8 mouse cellular contexts compared by ENCODE assay signal in the genomic region with DNA sequence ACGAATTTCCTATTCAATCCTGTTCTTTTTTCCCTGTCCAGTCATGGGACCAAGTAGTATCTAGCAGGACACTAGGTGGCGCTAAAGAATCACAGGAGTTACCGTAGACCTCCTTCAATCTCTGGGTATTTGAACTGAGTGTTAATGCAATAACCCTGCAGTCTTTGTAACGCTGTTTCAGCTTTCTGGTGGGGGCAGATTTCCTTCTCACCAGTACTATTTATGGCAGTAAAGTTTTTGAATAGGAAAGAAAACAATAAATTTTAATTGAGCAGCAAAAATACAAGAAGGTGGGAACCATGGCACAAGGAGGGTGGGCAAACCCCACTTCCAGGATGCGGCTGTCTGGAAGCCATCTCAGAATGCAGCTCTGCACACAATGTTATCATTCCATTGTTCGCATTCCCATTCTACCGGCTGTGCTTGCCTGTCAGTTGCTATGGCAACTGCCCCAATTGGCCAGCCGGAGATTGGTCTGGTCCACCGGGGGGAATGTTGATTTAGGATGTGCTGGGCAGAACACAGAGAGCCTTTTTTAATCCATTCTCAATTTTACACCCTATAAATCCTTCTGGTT.
A peak's percentile ranks its signal among the peaks of the same experiment; 100 is the strongest.
DNase-seq lines count a peak whose midpoint lies in the region; ATAC-seq and TF ChIP-seq lines count a peak whose summit lies in the region.

No protein-coding gene starts in this region.

- no peak overlapping the region for H3K9ac ChIP-seq in ES-E14 (ENCODE audit: insufficient read depth, low read depth, low read length, poor library complexity, severe bottlenecking)
- no peak overlapping the region for H3K9ac ChIP-seq in embryonic facial prominence, embryonic 15.5 days
- no peak overlapping the region for H3K9ac ChIP-seq in heart, embryonic 14.5 days (ENCODE audit: low read length)
- H3K9ac ChIP-seq in kidney, postnatal 0 days (ENCODE audit: low read depth, low read length) = no peak overlapping the region
- H3K9ac ChIP-seq in liver, adult 2 months (ENCODE audit: low read depth, low read length) = no peak overlapping the region
- H3K9ac ChIP-seq in neural tube, embryonic 11.5 days (ENCODE audit: low read length) = no peak overlapping the region

- H3K79me2 ChIP-seq in liver, adult 2 months (ENCODE audit: control insufficient read depth, insufficient read depth, low read length) = no peaks in the 10 kb centered on the region

- H3K4me3 ChIP-seq in ES-E14 (ENCODE audit: insufficient read depth in 1 of 2, low read depth in 1 of 2, low read length in 2 of 2, poor library complexity in 1 of 2, severe bottlenecking in 1 of 2) = no peak overlapping the region
- H3K4me3 ChIP-seq in embryonic facial prominence, embryonic 15.5 days (replicated peaks) = no peak overlapping the region
- H3K4me3 ChIP-seq in heart, embryonic 14.5 days (ENCODE audit: control insufficient read depth in 1 of 2, insufficient read depth in 1 of 2, low read depth in 1 of 2, low read length in 2 of 2) = no peak overlapping the region
- no peak overlapping the region for H3K4me3 ChIP-seq in kidney, postnatal 0 days (replicated peaks; ENCODE audit: low read depth, low read length)
- no peak overlapping the region for H3K4me3 ChIP-seq in liver, adult 2 months (ENCODE audit: insufficient read depth, low read depth, low read length)
- H3K4me3 ChIP-seq in neural tube, embryonic 11.5 days (ENCODE audit: low read depth, low read length) = no peak overlapping the region

- peak; percentile 75; the same call in 1 of the 2 replicates for ATAC-seq in embryonic facial prominence, embryonic 15.5 days (ENCODE audit: insufficient number of reproducible peaks, low FRiP score, low TSS enrichment, low read depth)
- ATAC-seq in heart, embryonic 14.5 days (ENCODE audit: insufficient number of reproducible peaks, insufficient read depth, low FRiP score, low read depth) = no peak
- peak; percentile 65; the same call in 1 of the 2 replicates for ATAC-seq in kidney, postnatal 0 days (replicated peaks; ENCODE audit: low FRiP score, low read depth)
- peak; percentile 97 for ATAC-seq in neural tube, embryonic 11.5 days (ENCODE audit: insufficient read depth, low FRiP score, low TSS enrichment)

- peak; percentile 78; the same call in 1 of the 2 replicates for TF ChIP-seq CTCF in brain, embryonic 14.5 days (IDR thresholded peaks at IDR 0.05; ENCODE audit: borderline replicate concordance, extremely low read depth, insufficient read depth, insufficient read length)
- peak; percentile 97 for TF ChIP-seq CTCF in kidney, postnatal 0 days (IDR thresholded peaks at IDR 0.05; ENCODE audit: low read depth)
- TF ChIP-seq CTCF in liver, adult 2 months (IDR thresholded peaks at IDR 0.05; ENCODE audit: low read depth, low read length) = peak; percentile 61

- 0 out of 2 replicates have a peak overlapping the region, but pooled peaks have one; percentile 6 for H3K4me2 ChIP-seq in embryonic facial prominence, embryonic 15.5 days (replicated peaks)
- H3K4me2 ChIP-seq in heart, embryonic 14.5 days (ENCODE audit: low read length) = 0 out of 2 replicates have a peak overlapping the region, but pooled peaks have one; percentile 26
- H3K4me2 ChIP-seq in kidney, postnatal 0 days (ENCODE audit: low read length) = no peak overlapping the region
- H3K4me2 ChIP-seq in neural tube, embryonic 11.5 days (ENCODE audit: low read depth) = no peak overlapping the region

- H3K27me3 ChIP-seq in embryonic facial prominence, embryonic 15.5 days = no peaks in the 10 kb centered on the region
- no peaks in the 10 kb centered on the region for H3K27me3 ChIP-seq in heart, embryonic 14.5 days (ENCODE audit: control insufficient read depth, insufficient read depth, low read length)
- no peaks in the 10 kb centered on the region for H3K27me3 ChIP-seq in kidney, postnatal 0 days (ENCODE audit: insufficient read depth, low read length)
- no peaks in the 10 kb centered on the region for H3K27me3 ChIP-seq in liver, adult 2 months (ENCODE audit: control insufficient read depth, insufficient read depth, low read length)
- H3K27me3 ChIP-seq in neural tube, embryonic 11.5 days (ENCODE audit: control insufficient read depth, insufficient read depth, low read length) = no peaks in the 10 kb centered on the region

- peak; percentile 77 for DNase-seq in ES-E14 (ENCODE audit: low read depth, low spot score)
- DNase-seq in brain, embryonic 14.5 days (ENCODE audit: low read depth) = peak; percentile 97
- peak; percentile 96 for DNase-seq in kidney, postnatal 0 days (ENCODE audit: low spot score)
- peak; percentile 66 for DNase-seq in liver, adult 2 months (ENCODE audit: extremely low read depth, low read depth, low spot score)
- DNase-seq in neural tube, embryonic 11.5 days (ENCODE audit: low spot score) = peak; percentile 85
- peak; percentile 52 for DNase-seq in thymus, postnatal 4 days

- whole genome bisulfite sequencing in embryonic facial prominence, embryonic 15.5 days = 22% methylated on average over 9 of the region's 9 CpGs
- 26% methylated on average over 9 of the region's 9 CpGs for WGBS in heart, embryonic 14.5 days
- 25% methylated on average over 9 of the region's 9 CpGs for WGBS in kidney, postnatal 0 days
- 8% methylated on average over 9 of the region's 9 CpGs for WGBS in liver, adult 2 months
- 14% methylated on average over 9 of the region's 9 CpGs for WGBS in neural tube, embryonic 11.5 days

- no peak overlapping the region for H3K27ac ChIP-seq in ES-E14 (ENCODE audit: insufficient read depth, low read depth, low read length, poor library complexity, severe bottlenecking)
- H3K27ac ChIP-seq in embryonic facial prominence, embryonic 15.5 days (replicated peaks) = no peak overlapping the region
- H3K27ac ChIP-seq in heart, embryonic 14.5 days (replicated peaks in 1 of 2; ENCODE audit: control insufficient read depth in 1 of 2, insufficient read depth in 1 of 2, low read depth in 2 of 2, low read length in 2 of 2) = no peak overlapping the region
- no peak overlapping the region for H3K27ac ChIP-seq in kidney, postnatal 0 days
- H3K27ac ChIP-seq in liver, adult 2 months (replicated peaks; ENCODE audit: insufficient read depth, low read depth, low read length) = no peak overlapping the region
- peak overlapping the region; percentile 51; the same call in 1 of the 2 replicates for H3K27ac ChIP-seq in neural tube, embryonic 11.5 days (ENCODE audit: low read depth, low read length)

- no peaks in the 10 kb centered on the region for H3K4me1 ChIP-seq in ES-E14 (ENCODE audit: control insufficient read depth in 2 of 2, insufficient read depth in 2 of 2, low read length in 2 of 2, poor library complexity in 1 of 2)
- H3K4me1 ChIP-seq in embryonic facial prominence, embryonic 15.5 days = 0 out of 2 replicates have a peak, but pooled peaks cover 5% of the 10 kb centered on the region
- no peaks in the 10 kb centered on the region for H3K4me1 ChIP-seq in heart, embryonic 14.5 days (ENCODE audit: control insufficient read depth in 2 of 2, insufficient read depth in 2 of 2, low read length in 2 of 2)
- H3K4me1 ChIP-seq in kidney, postnatal 0 days (replicated peaks; ENCODE audit: insufficient read depth, low read length) = no peaks in the 10 kb centered on the region
- no peaks in the 10 kb centered on the region for H3K4me1 ChIP-seq in liver, adult 2 months (ENCODE audit: control insufficient read depth, insufficient read depth, low read length)
- no peaks in the 10 kb centered on the region for H3K4me1 ChIP-seq in neural tube, embryonic 11.5 days (ENCODE audit: control insufficient read depth, insufficient read depth, low read length)

- no peak for TF ChIP-seq POLR2A in brain, embryonic 14.5 days (IDR thresholded peaks at IDR 0.05; ENCODE audit: borderline replicate concordance, extremely low read depth, insufficient read depth, insufficient read length, poor library complexity, severe bottlenecking)
- no peak for TF ChIP-seq POLR2A in liver, adult 2 months (IDR thresholded peaks at IDR 0.05; ENCODE audit: extremely low read depth, insufficient read depth, low read length)

- no peaks in the 10 kb centered on the region for H3K9me3 ChIP-seq in ES-E14 (ENCODE audit: control insufficient read depth, insufficient read depth, low read depth, low read length)
- no peaks in the 10 kb centered on the region for H3K9me3 ChIP-seq in embryonic facial prominence, embryonic 15.5 days (replicated peaks)
- H3K9me3 ChIP-seq in heart, embryonic 14.5 days (ENCODE audit: control insufficient read depth, low read length) = no peaks in the 10 kb centered on the region
- no peaks in the 10 kb centered on the region for H3K9me3 ChIP-seq in kidney, postnatal 0 days (replicated peaks; ENCODE audit: low read length)
- no peaks in the 10 kb centered on the region for H3K9me3 ChIP-seq in neural tube, embryonic 11.5 days (ENCODE audit: control insufficient read depth, low read length)

- in situ Hi-C loops in ES-E14 (cut with MboI; ENCODE audit: low sequenced_read_pairs in 2 of 2, unreplicated experiment in 2 of 2) = loop anchor here (5.0 to 25.0 kb wide), 2 partner anchors 299 to 309 kb away; a partner anchor contains a TSS

- H3K36me3 ChIP-seq in ES-E14 (ENCODE audit: control insufficient read depth, insufficient read depth, low read length, poor library complexity, severe bottlenecking) = no peaks in the 10 kb centered on the region
- no peaks in the 10 kb centered on the region for H3K36me3 ChIP-seq in embryonic facial prominence, embryonic 15.5 days
- no peaks in the 10 kb centered on the region for H3K36me3 ChIP-seq in heart, embryonic 14.5 days (ENCODE audit: control insufficient read depth, insufficient read depth, low read length)
- H3K36me3 ChIP-seq in kidney, postnatal 0 days (ENCODE audit: insufficient read depth, low read length) = no peaks in the 10 kb centered on the region
- H3K36me3 ChIP-seq in liver, adult 2 months (ENCODE audit: control insufficient read depth, insufficient read depth, low read length) = no peaks in the 10 kb centered on the region
- H3K36me3 ChIP-seq in neural tube, embryonic 11.5 days (ENCODE audit: control insufficient read depth, insufficient read depth, low read length) = no peaks in the 10 kb centered on the region

TF ChIP-seq in ES-E14, 5 proteins besides CTCF, POLR2A, EP300 and RAD21:
- TF ChIP-seq CHD2 (IDR thresholded peaks at IDR 0.05; ENCODE audit: low read depth, low read length) = no peak
- TF ChIP-seq ZC3H11A (IDR thresholded peaks at IDR 0.05; ENCODE audit: borderline replicate concordance, low read depth, low read length) = no peak; the same call in 1 of the 2 replicates
- no peak for TF ChIP-seq ZNF384 (IDR thresholded peaks at IDR 0.05; ENCODE audit: low read depth, low read length)
- no peak for TF ChIP-seq HCFC1 (IDR thresholded peaks at IDR 0.05; ENCODE audit: borderline replicate concordance, insufficient read depth, low read length)
- no peak for TF ChIP-seq MAFK (IDR thresholded peaks at IDR 0.05; ENCODE audit: insufficient read depth, low read depth, low read length)

Comparison
In these comparisons a context has a peak if more than half of its experiments do, and no peak if none do; other contexts are left out.
1. H3K4me2 ChIP-seq: peak in embryonic facial prominence, embryonic 15.5 days (single experiment) and heart, embryonic 14.5 days (single experiment); none in kidney, postnatal 0 days (single experiment) and neural tube, embryonic 11.5 days (single experiment).
2. Peak in every context shown above with its lines, with median percentiles within 50 percentile points of each other: DNase-seq and CTCF ChIP-seq.